Mouse (Mus musculus): ENCODE measurements around the gene Pfas.

DNA sequence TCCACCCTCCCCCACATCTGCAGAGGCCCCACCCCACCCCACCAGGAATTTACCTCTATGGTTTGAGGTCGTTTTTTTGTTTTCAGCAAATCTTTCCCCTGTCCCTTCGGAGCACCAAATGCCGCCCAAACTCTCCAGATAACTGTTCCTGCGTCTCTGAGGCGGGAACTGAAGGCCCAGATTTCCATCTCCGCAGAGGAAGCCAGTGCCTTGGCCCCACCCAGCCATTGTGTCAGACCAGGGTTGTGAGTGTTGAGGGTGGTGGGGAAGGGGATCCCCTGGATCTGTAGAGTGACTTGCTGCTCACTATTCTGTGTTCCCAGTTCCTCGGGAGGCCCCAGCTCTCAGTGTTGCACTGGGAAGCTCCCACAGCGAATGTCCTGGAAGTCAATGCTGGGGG lies 51.0 kb downstream of the Pfas start, which contains the start of gene Arhgef15:
- TF ChIP-seq POLR2A (IDR thresholded peaks at IDR 0.05; ENCODE audit: insufficient read depth, low read length) (no peak), CTCF (IDR thresholded peaks at IDR 0.05; ENCODE audit: low read depth, low read length) (no peak), EP300 (IDR thresholded peaks at IDR 0.05; ENCODE audit: insufficient read depth, low read depth, low read length) (no peak)
